Mouse (Mus musculus): Measurements from ENCODE around the gene Slc23a2. TPM values are rescaled to one million over a fixed set of nuclear protein-coding genes. Genes with fewer than 3 reads are reported as not detected.

The Slc23a2 gene
- polyA plus RNA-seq, 1 experiment from 2014 or later = 11.7 TPM

- no peaks in the 10 kb centered on the region; the same call in 1 of the 2 replicates for H3K4me1 ChIP-seq (replicated peaks; ENCODE audit: insufficient read depth, low read length)
- no peak overlapping the region for H3K4me2 ChIP-seq (ENCODE audit: low read length)
- no peaks in the 10 kb centered on the region for H3K9me3 ChIP-seq (replicated peaks; ENCODE audit: low read length)
- ATAC-seq (replicated peaks; ENCODE audit: low FRiP score, low read depth) (no peak), DNase-seq (ENCODE audit: low spot score) (no peak)
- H3K36me3 ChIP-seq (ENCODE audit: insufficient read depth, low read length) = no peaks in the 10 kb centered on the region
- H3K27me3 ChIP-seq (ENCODE audit: insufficient read depth, low read length) = no peaks in the 10 kb centered on the region
- H3K4me3 ChIP-seq (replicated peaks; ENCODE audit: low read depth, low read length) = no peak overlapping the region
- no peak for TF ChIP-seq CTCF (IDR thresholded peaks at IDR 0.05; ENCODE audit: low read depth)
- 87% methylated on average over 7 of the region's 7 CpGs for WGBS
- no peak overlapping the region for H3K9ac ChIP-seq (ENCODE audit: low read depth, low read length)
- no peak overlapping the region for H3K27ac ChIP-seq
Measured at GRCm38 (mm10) chr2:132129247-132129646, 15.7 kb downstream of the Slc23a2 start.

DNA sequence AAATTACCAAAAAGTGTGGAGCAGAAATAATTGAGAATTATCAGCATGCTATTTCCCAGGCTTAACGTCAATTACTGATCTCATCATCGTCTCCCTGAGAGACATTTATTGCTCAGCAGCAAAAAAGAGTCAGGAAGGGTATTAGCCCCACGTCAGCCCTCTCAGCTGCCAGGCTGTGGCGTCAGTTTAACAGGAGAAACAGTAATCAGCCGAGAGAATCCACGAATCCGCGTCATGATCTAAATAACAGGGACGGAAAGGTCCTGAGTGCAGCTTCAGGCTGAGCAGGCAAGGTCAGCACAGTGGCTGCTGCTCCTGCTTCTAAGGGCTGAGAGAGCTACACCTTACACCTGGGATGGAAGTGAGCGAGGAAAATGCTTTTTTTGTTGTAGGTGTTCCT lies 17.0 kb downstream of the Slc23a2 start:
- no peak for TF ChIP-seq CTCF (IDR thresholded peaks at IDR 0.05; ENCODE audit: low read depth)
- Histone ChIP-seq H3K27me3 (ENCODE audit: insufficient read depth, low read length) (no peaks in the 10 kb centered on the region), H3K9ac (ENCODE audit: low read depth, low read length) (no peak overlapping the region), H3K4me3 (replicated peaks; ENCODE audit: low read depth, low read length) (no peak overlapping the region), H3K4me2 (ENCODE audit: low read length) (no peak overlapping the region), H3K9me3 (replicated peaks; ENCODE audit: low read length) (no peaks in the 10 kb centered on the region), H3K36me3 (ENCODE audit: insufficient read depth, low read length) (no peaks in the 10 kb centered on the region), H3K27ac (no peak overlapping the region), H3K4me1 (replicated peaks; ENCODE audit: insufficient read depth, low read length) (no peaks in the 10 kb centered on the region; the same call in 1 of the 2 replicates)
- 48% methylated on average over 10 of the region's 10 CpGs for WGBS
- DNase-seq (ENCODE audit: low spot score) = no peak
- no peak for ATAC-seq (replicated peaks; ENCODE audit: low FRiP score, low read depth)

- H3K9ac ChIP-seq (ENCODE audit: low read depth, low read length) = no peak overlapping the region
- H3K36me3 ChIP-seq (ENCODE audit: insufficient read depth, low read length) = no peaks in the 10 kb centered on the region
- no peak overlapping the region for H3K4me2 ChIP-seq (ENCODE audit: low read length)
- TF ChIP-seq CTCF (IDR thresholded peaks at IDR 0.05; ENCODE audit: low read depth) = no peak
- no peak overlapping the region for H3K4me3 ChIP-seq (replicated peaks; ENCODE audit: low read depth, low read length)
- no peak overlapping the region for H3K27ac ChIP-seq
- H3K9me3 ChIP-seq (replicated peaks; ENCODE audit: low read length) = no peaks in the 10 kb centered on the region
- no peaks in the 10 kb centered on the region; the same call in 1 of the 2 replicates for H3K4me1 ChIP-seq (replicated peaks; ENCODE audit: insufficient read depth, low read length)
- no peaks in the 10 kb centered on the region for H3K27me3 ChIP-seq (ENCODE audit: insufficient read depth, low read length)
- 97% methylated on average over 1 of the region's 1 CpGs for WGBS
- DNase-seq (ENCODE audit: low spot score) = no peak
- no peak for ATAC-seq (replicated peaks; ENCODE audit: low FRiP score, low read depth)
Measured at GRCm38 (mm10) chr2:132126292-132126691, 18.6 kb downstream of the Slc23a2 start.

DNA sequence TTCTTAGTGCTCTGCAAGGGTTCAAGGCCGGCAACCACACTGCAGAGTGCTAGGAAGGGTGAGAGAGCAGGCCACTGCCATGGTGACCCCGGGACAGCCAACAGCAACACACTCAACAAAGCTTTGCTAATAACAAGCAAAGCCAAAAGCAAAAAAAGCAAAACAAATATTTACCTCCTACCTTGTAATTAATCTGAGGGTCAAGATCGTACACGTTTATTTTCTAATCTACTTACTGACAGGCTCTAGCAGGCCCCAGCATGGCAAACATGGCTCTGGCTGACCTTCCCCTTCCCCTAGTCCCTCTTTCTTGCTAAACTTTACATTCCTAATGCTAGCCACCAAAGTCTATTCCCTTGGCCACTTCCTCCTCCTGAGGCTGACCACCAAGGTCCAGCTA lies 21.8 kb downstream of the Slc23a2 start:
- Histone ChIP-seq H3K9me3 (replicated peaks; ENCODE audit: low read length) (no peaks in the 10 kb centered on the region), H3K9ac (ENCODE audit: low read depth, low read length) (no peak overlapping the region), H3K4me2 (ENCODE audit: low read length) (no peak overlapping the region), H3K27me3 (ENCODE audit: insufficient read depth, low read length) (no peaks in the 10 kb centered on the region), H3K4me3 (replicated peaks; ENCODE audit: low read depth, low read length) (no peak overlapping the region), H3K36me3 (ENCODE audit: insufficient read depth, low read length) (no peaks in the 10 kb centered on the region), H3K4me1 (replicated peaks; ENCODE audit: insufficient read depth, low read length) (no peaks in the 10 kb centered on the region), H3K27ac (no peak overlapping the region)
- 86% methylated on average over 4 of the region's 4 CpGs for WGBS
- DNase-seq (ENCODE audit: low spot score) (no peak), ATAC-seq (replicated peaks; ENCODE audit: low FRiP score, low read depth) (no peak)
- no peak for TF ChIP-seq CTCF (IDR thresholded peaks at IDR 0.05; ENCODE audit: low read depth)

DNA sequence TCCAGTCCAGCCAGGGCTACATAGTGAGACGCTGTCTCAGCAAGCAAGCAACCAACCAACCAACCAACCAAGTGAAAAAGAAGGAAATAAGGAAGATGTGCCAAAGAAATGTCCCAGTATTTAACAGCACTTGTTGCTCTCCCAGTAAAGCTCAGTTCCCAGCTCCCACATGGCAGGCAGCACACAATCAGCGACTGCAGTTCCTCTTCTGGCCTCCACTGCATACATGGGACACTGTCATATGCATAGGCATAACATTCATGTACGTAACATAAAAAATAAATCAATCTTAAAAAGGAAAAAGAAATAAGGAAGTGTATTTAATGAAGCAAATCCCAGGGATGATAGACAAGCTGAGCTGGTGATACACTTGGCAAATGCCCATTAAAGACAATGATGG lies 23.9 kb downstream of the Slc23a2 start:
- Histone ChIP-seq H3K4me3 (replicated peaks; ENCODE audit: low read depth, low read length) (no peak overlapping the region), H3K27me3 (ENCODE audit: insufficient read depth, low read length) (no peaks in the 10 kb centered on the region), H3K4me1 (replicated peaks; ENCODE audit: insufficient read depth, low read length) (no peaks in the 10 kb centered on the region), H3K4me2 (ENCODE audit: low read length) (no peak overlapping the region), H3K9me3 (replicated peaks; ENCODE audit: low read length) (no peaks in the 10 kb centered on the region), H3K27ac (no peak overlapping the region), H3K36me3 (ENCODE audit: insufficient read depth, low read length) (no peaks in the 10 kb centered on the region), H3K9ac (ENCODE audit: low read depth, low read length) (no peak overlapping the region)
- ATAC-seq (replicated peaks; ENCODE audit: low FRiP score, low read depth) (no peak), DNase-seq (ENCODE audit: low spot score) (no peak)
- TF ChIP-seq CTCF (IDR thresholded peaks at IDR 0.05; ENCODE audit: low read depth) = no peak
- WGBS = 92% methylated on average over 3 of the region's 3 CpGs

GRCm38 (mm10) chr2:132118646-132119045 lies 26.3 kb downstream of the Slc23a2 start:
- DNase-seq (ENCODE audit: low spot score) (no peak), ATAC-seq (replicated peaks; ENCODE audit: low FRiP score, low read depth) (no peak)
- Histone ChIP-seq H3K4me1 (replicated peaks; ENCODE audit: insufficient read depth, low read length) (no peaks in the 10 kb centered on the region), H3K9ac (ENCODE audit: low read depth, low read length) (no peak overlapping the region), H3K4me3 (replicated peaks; ENCODE audit: low read depth, low read length) (no peak overlapping the region), H3K27ac (no peak overlapping the region), H3K9me3 (replicated peaks; ENCODE audit: low read length) (no peaks in the 10 kb centered on the region), H3K36me3 (ENCODE audit: insufficient read depth, low read length) (no peaks in the 10 kb centered on the region), H3K4me2 (ENCODE audit: low read length) (no peak overlapping the region), H3K27me3 (ENCODE audit: insufficient read depth, low read length) (no peaks in the 10 kb centered on the region)
- WGBS = 89% methylated on average over 1 of the region's 1 CpGs
- TF ChIP-seq CTCF (IDR thresholded peaks at IDR 0.05; ENCODE audit: low read depth) = no peak

DNA sequence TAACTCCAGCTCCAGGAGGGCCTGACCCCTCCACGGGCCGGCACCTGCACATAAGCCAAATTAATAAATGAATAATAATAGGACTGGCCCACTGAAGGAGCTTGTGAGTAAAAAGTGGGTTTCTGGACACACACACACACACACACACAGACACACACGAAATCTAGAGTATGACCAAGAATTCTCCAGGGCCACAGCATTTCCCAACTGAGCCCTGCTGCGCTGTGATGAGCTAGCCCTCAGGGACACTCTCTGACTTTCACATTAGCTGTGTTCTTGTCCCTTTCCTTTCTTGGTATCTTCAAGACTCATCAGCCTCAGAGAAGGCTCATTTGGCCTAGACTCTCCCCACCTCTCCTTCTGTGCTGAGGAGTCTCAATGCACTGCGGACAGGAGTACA lies 29.0 kb downstream of the Slc23a2 start:
- ATAC-seq (replicated peaks; ENCODE audit: low FRiP score, low read depth) (no peak), DNase-seq (ENCODE audit: low spot score) (no peak)
- Histone ChIP-seq H3K4me1 (replicated peaks; ENCODE audit: insufficient read depth, low read length) (no peaks in the 10 kb centered on the region), H3K4me3 (replicated peaks; ENCODE audit: low read depth, low read length) (no peak overlapping the region), H3K9ac (ENCODE audit: low read depth, low read length) (no peak overlapping the region), H3K9me3 (replicated peaks; ENCODE audit: low read length) (no peaks in the 10 kb centered on the region), H3K27me3 (ENCODE audit: insufficient read depth, low read length) (no peaks in the 10 kb centered on the region), H3K4me2 (ENCODE audit: low read length) (no peak overlapping the region), H3K36me3 (ENCODE audit: insufficient read depth, low read length) (no peaks in the 10 kb centered on the region), H3K27ac (no peak overlapping the region)
- WGBS = 82% methylated on average over 5 of the region's 5 CpGs
- no peak for TF ChIP-seq CTCF (IDR thresholded peaks at IDR 0.05; ENCODE audit: low read depth)

Data from kidney, postnatal 0 days (tissue).